Mouse (Mus musculus): ENCODE results near the gene Gm9945. TPM values are rescaled to one million over a fixed set of nuclear protein-coding genes. Genes with fewer than 3 reads are reported as not detected.

Gm9945 gene
- polyA plus RNA-seq, 1 experiment from 2014 or later = not detected

- H3K36me3 ChIP-seq = no peaks in the 10 kb centered on the region
- peaks cover 19% of the 10 kb centered on the region for H3K4me1 ChIP-seq (replicated peaks)
- WGBS = 10% methylated on average over 40 of the region's 40 CpGs
- peak overlapping the region; percentile 69 for H3K4me2 ChIP-seq (replicated peaks)
- peak; percentile 62 for ATAC-seq
- H3K27ac ChIP-seq = no peak overlapping the region
- H3K27me3 ChIP-seq (replicated peaks) = peaks cover 68% of the 10 kb centered on the region
- peak overlapping the region; percentile 27 for H3K4me3 ChIP-seq (replicated peaks)
- no peaks in the 10 kb centered on the region for H3K9me3 ChIP-seq
- peak overlapping the region; percentile 32 for H3K9ac ChIP-seq
These were observed 13.6 kb upstream of the Gm9945 start for GRCm38 (mm10) chr11:53466231-53466971.

GRCm38 (mm10) chr11:53469294-53469967 lies 10.5 kb upstream of the Gm9945 start:
- H3K27ac ChIP-seq = no peak overlapping the region
- H3K9ac ChIP-seq = no peak overlapping the region
- no peaks in the 10 kb centered on the region for H3K9me3 ChIP-seq
- H3K27me3 ChIP-seq (replicated peaks) = peaks cover 49% of the 10 kb centered on the region
- 44% methylated on average over 16 of the region's 16 CpGs for WGBS
- H3K4me3 ChIP-seq (replicated peaks) = no peak overlapping the region
- H3K4me2 ChIP-seq (replicated peaks) = peak overlapping the region; percentile 44; the same call in 1 of the 2 replicates
- no peak for ATAC-seq
- H3K36me3 ChIP-seq = no peaks in the 10 kb centered on the region
- peaks cover 9% of the 10 kb centered on the region for H3K4me1 ChIP-seq (replicated peaks)

GRCm38 (mm10) chr11:53469968-53470695 lies 9.8 kb upstream of the Gm9945 start, which contains the start of gene Gm9837:
Gene Gm9837, minus strand, starts transcription at chr11:53470479.
- H3K4me3 ChIP-seq (replicated peaks) = peak within 1 kb of the TSS; percentile 3; the same call in 1 of the 2 replicates
- H3K4me1 ChIP-seq (replicated peaks) = peaks cover 9% of the 10 kb centered on the region
- 4% methylated on average over 29 of the region's 29 CpGs for WGBS
- H3K27me3 ChIP-seq (replicated peaks) = peaks cover 49% of the 10 kb centered on the region
- H3K36me3 ChIP-seq = no peaks in the 10 kb centered on the region
- peak within 1 kb of the TSS; percentile 44 for H3K4me2 ChIP-seq (replicated peaks)
- H3K27ac ChIP-seq = no peak within 1 kb of the TSS
- peak; percentile 83 for ATAC-seq
- no peaks in the 10 kb centered on the region for H3K9me3 ChIP-seq
- H3K9ac ChIP-seq = no peak within 1 kb of the TSS

GRCm38 (mm10) chr11:53472709-53473108 lies 7.3 kb upstream of the Gm9945 start:
- Histone ChIP-seq H3K27me3 (replicated peaks) (peaks cover 51% of the 10 kb centered on the region), H3K4me3 (replicated peaks) (no peak overlapping the region), H3K27ac (no peak overlapping the region), H3K4me1 (replicated peaks) (peaks cover 5% of the 10 kb centered on the region; the same call in 1 of the 2 replicates), H3K4me2 (replicated peaks) (no peak overlapping the region), H3K9ac (no peak overlapping the region), H3K36me3 (no peaks in the 10 kb centered on the region), H3K9me3 (no peaks in the 10 kb centered on the region)
- no peak for ATAC-seq
- WGBS = 76% methylated on average over 3 of the region's 3 CpGs

- WGBS = 42% methylated on average over 8 of the region's 8 CpGs
- Histone ChIP-seq H3K9ac (no peak overlapping the region), H3K27me3 (replicated peaks) (peaks cover 67% of the 10 kb centered on the region), H3K4me2 (replicated peaks) (no peak overlapping the region), H3K4me3 (replicated peaks) (no peak overlapping the region), H3K4me1 (replicated peaks) (peaks cover 19% of the 10 kb centered on the region), H3K9me3 (no peaks in the 10 kb centered on the region), H3K36me3 (no peaks in the 10 kb centered on the region), H3K27ac (no peak overlapping the region)
- no peak for ATAC-seq
These were observed 4.3 kb upstream of the Gm9945 start for GRCm38 (mm10) chr11:53475620-53476019.

GRCm38 (mm10) chr11:53477833-53478232 lies 2.1 kb upstream of the Gm9945 start:
- peaks cover 63% of the 10 kb centered on the region for H3K27me3 ChIP-seq (replicated peaks)
- no peak overlapping the region for H3K9ac ChIP-seq
- no peak for ATAC-seq
- peaks cover 19% of the 10 kb centered on the region for H3K4me1 ChIP-seq (replicated peaks)
- no peak overlapping the region for H3K27ac ChIP-seq
- H3K4me3 ChIP-seq (replicated peaks) = no peak overlapping the region
- peak overlapping the region; percentile 86; the same call in 1 of the 2 replicates for H3K4me2 ChIP-seq (replicated peaks)
- H3K9me3 ChIP-seq = no peaks in the 10 kb centered on the region
- no peaks in the 10 kb centered on the region for H3K36me3 ChIP-seq
- 57% methylated on average over 7 of the region's 7 CpGs for WGBS

GRCm38 (mm10) chr11:53478383-53479170 lies 1.4 kb upstream of the Gm9945 start:
- peaks cover 21% of the 10 kb centered on the region for H3K4me1 ChIP-seq (replicated peaks)
- no peak overlapping the region for H3K27ac ChIP-seq
- 7% methylated on average over 79 of the region's 79 CpGs for WGBS
- peak overlapping the region; percentile 14 for H3K9ac ChIP-seq
- peaks cover 63% of the 10 kb centered on the region for H3K27me3 ChIP-seq (replicated peaks)
- peak overlapping the region; percentile 86 for H3K4me2 ChIP-seq (replicated peaks)
- no peaks in the 10 kb centered on the region for H3K36me3 ChIP-seq
- peak; percentile 29; the same call in 1 of the 2 replicates for ATAC-seq
- peak overlapping the region; percentile 43 for H3K4me3 ChIP-seq (replicated peaks)
- no peaks in the 10 kb centered on the region for H3K9me3 ChIP-seq

GRCm38 (mm10) chr11:53479171-53479782 lies 689 bp upstream of the Gm9945 start:
- Histone ChIP-seq H3K27ac (no peak overlapping the region), H3K4me3 (replicated peaks) (peak overlapping the region; percentile 43), H3K9me3 (no peaks in the 10 kb centered on the region), H3K36me3 (no peaks in the 10 kb centered on the region), H3K4me1 (replicated peaks) (peaks cover 21% of the 10 kb centered on the region), H3K4me2 (replicated peaks) (peak overlapping the region; percentile 86), H3K9ac (peak overlapping the region; percentile 29), H3K27me3 (replicated peaks) (peaks cover 58% of the 10 kb centered on the region)
- peak; percentile 26 for ATAC-seq
- under 1% methylated on average over 62 of the region's 62 CpGs for WGBS

GRCm38 (mm10) chr11:53481088-53481730 lies 1.2 kb downstream of the Gm9945 start:
- Histone ChIP-seq H3K4me3 (replicated peaks) (no peak overlapping the region), H3K9ac (no peak overlapping the region), H3K27me3 (replicated peaks) (peaks cover 41% of the 10 kb centered on the region), H3K4me2 (replicated peaks) (no peak overlapping the region), H3K4me1 (replicated peaks) (peaks cover 21% of the 10 kb centered on the region), H3K27ac (no peak overlapping the region), H3K9me3 (no peaks in the 10 kb centered on the region), H3K36me3 (no peaks in the 10 kb centered on the region)
- no peak for ATAC-seq
- WGBS = 61% methylated on average over 4 of the region's 4 CpGs

- Histone ChIP-seq H3K27ac (no peak overlapping the region; the same call in 1 of the 2 replicates), H3K9me3 (no peaks in the 10 kb centered on the region), H3K27me3 (replicated peaks) (peaks cover 33% of the 10 kb centered on the region), H3K4me2 (replicated peaks) (no peak overlapping the region), H3K4me1 (replicated peaks) (peaks cover 28% of the 10 kb centered on the region), H3K9ac (no peak overlapping the region), H3K4me3 (replicated peaks) (no peak overlapping the region), H3K36me3 (no peaks in the 10 kb centered on the region)
- ATAC-seq = peak; percentile 59
- 59% methylated on average over 9 of the region's 9 CpGs for WGBS
These were observed 3.4 kb downstream of the Gm9945 start for GRCm38 (mm10) chr11:53483159-53483891.
